Mouse (Mus musculus) megakaryocyte, embryonic 14.5 days (primary cell): ENCODE measurements around the gene Gm49368.

Source experiments
- FLI1 ChIP-seq: IDR thresholded peaks from 2 replicates; pipeline ENCODE4 v1.6.1; 2012; ENCODE audit warnings: low read length, inconsistent platforms, mixed read lengths
- GATA1 ChIP-seq: IDR thresholded peaks from 3 replicates; pipeline ENCODE4 v1.6.1; 2012; ENCODE audit warnings: mixed read lengths, low read length, inconsistent platforms, borderline replicate concordance

DNA sequence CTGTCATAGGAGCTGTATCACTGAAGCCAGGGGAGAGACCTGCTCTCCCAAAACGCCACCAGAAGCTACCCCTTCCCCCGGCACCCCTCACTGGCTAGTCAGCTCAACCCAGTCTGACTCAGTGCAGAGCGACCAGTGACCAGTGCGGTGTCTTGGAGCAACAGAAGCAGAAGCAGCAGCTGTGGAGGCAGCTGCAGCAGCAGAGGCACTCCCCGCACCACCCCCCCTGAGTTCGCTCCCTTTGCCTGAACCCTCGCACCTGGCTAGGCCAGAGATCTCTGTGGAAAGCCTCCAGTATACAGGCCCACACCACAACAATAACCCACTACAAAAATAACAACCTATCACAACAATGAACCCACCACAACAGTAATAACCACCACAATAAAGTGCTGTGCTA lies 3.9 kb upstream of the Gm49368 start:
- TF ChIP-seq GATA1 = no peak
- no peak for TF ChIP-seq FLI1
